Mouse (Mus musculus) C2C12 (cell line): Measurements from ENCODE around the gene Hydin.

ENCODE experiments used
- CEBPB ChIP-seq: IDR thresholded peaks from one replicate; pipeline ENCODE4 v1.6.1; 2011; ENCODE audit warnings: low read depth, mild to moderate bottlenecking, control low read depth, moderate library complexity
- CTCF ChIP-seq: IDR thresholded peaks from one replicate; pipeline ENCODE4 v1.5.1; 2011; ENCODE audit not compliant: control insufficient read depth, insufficient read depth, insufficient read length
- MAX ChIP-seq: IDR thresholded peaks from one replicate; pipeline ENCODE4 v1.6.1; 2011; ENCODE audit warnings: mild to moderate bottlenecking, control low read depth
- MYOD1 ChIP-seq: IDR thresholded peaks from one replicate; pipeline ENCODE4 v1.6.1; 2011; ENCODE audit warnings: low read depth; ENCODE audit not compliant: control insufficient read depth, insufficient read length
- MYOG ChIP-seq: IDR thresholded peaks from one replicate; pipeline ENCODE4 v1.6.1; 2011; ENCODE audit not compliant: control insufficient read depth, insufficient read length; ENCODE audit errors: extremely low read depth
- USF1 ChIP-seq: IDR thresholded peaks from one replicate; pipeline ENCODE4 v1.6.1; 2011; ENCODE audit warnings: low read depth, mild to moderate bottlenecking, control low read depth, moderate library complexity

GRCm38 (mm10) chr8:110649286-110649685 lies 382.5 kb downstream of the Hydin start:
- TF ChIP-seq CTCF (no peak), MAX (no peak), USF1 (no peak), MYOG (no peak), CEBPB (no peak), MYOD1 (no peak)
